Mouse (Mus musculus) forebrain, embryonic 12.5 days (tissue): Measurements from ENCODE around the gene Smim27. TPM values are rescaled to one million over a fixed set of nuclear protein-coding genes. Genes with fewer than 3 reads are reported as not detected.

ENCODE experiments used
- ATAC-seq: fragments of 200-750 bp; cut with Nextera tagmentation; 2 replicates; pipeline ENCODE4 v1.8.0; 2017; ENCODE audit warnings: moderate TSS enrichment; ENCODE audit not compliant: low FRiP score
- H3K27ac ChIP-seq: fragments of 300-500 bp; sonication (generic); 2 replicates; pipeline ENCODE4 v1.5.1; 2016; ENCODE audit warnings: mild to moderate bottlenecking
- H3K27me3 ChIP-seq: fragments of 300-500 bp; sonication (generic); 2 replicates; pipeline ENCODE4 v1.6.1; 2016; ENCODE audit warnings: mild to moderate bottlenecking
- H3K36me3 ChIP-seq: fragments of 300-500 bp; sonication (generic); replicated peaks from 2 replicates; pipeline ENCODE4 v1.6.1; 2016; ENCODE audit warnings: mild to moderate bottlenecking
- H3K4me1 ChIP-seq: fragments of 300-500 bp; sonication (generic); 2 replicates; pipeline ENCODE4 v1.6.1; 2016
- H3K4me2 ChIP-seq: fragments of 300-500 bp; sonication (generic); 2 replicates; pipeline ENCODE4 v1.6.1; 2016; ENCODE audit warnings: mild to moderate bottlenecking, moderate library complexity
- H3K4me3 ChIP-seq: fragments of 300-500 bp; sonication (generic); replicated peaks from 2 replicates; pipeline ENCODE4 v1.5.1; 2016; ENCODE audit warnings: mild to moderate bottlenecking
- H3K9ac ChIP-seq: fragments of 300-500 bp; sonication (generic); 2 replicates; pipeline ENCODE4 v1.6.1; 2016; ENCODE audit warnings: mild to moderate bottlenecking
- H3K9me3 ChIP-seq: fragments of 300-500 bp; sonication (generic); 2 replicates; pipeline ENCODE4 v1.6.1; 2016
- WGBS: fragments of 180-500 bp; shearing (Covaris S2); methylation state at CpG from one replicate; pipeline ENCODE4 v1.1.7; 2016; 5-methylcytosine and 5-hydroxymethylcytosine counted together
- polyA plus RNA-seq: library from polyadenylated mRNA; unstranded; fragments of >200 nt; fragmentation: Nextera tagmentation; extraction: Ambion mirVana; gene quantifications from 2 replicates; pipeline ENCODE4 v1.2.1, GENCODE M21; 2016

Smim27 gene
- polyA plus RNA-seq, 1 experiment from 2014 or later: 32.7 TPM

- H3K36me3 ChIP-seq: no peaks in the 10 kb centered on the region
- peak overlapping the region; percentile 79 for H3K4me2 ChIP-seq
- no peak overlapping the region for H3K27ac ChIP-seq
- H3K9me3 ChIP-seq: no peaks in the 10 kb centered on the region
- H3K9ac ChIP-seq: peak overlapping the region; percentile 59
- peaks cover 15% of the 10 kb centered on the region for H3K4me1 ChIP-seq
- H3K4me3 ChIP-seq: peak overlapping the region; percentile 48
- peak; percentile 27; the same call in 1 of the 2 replicates for ATAC-seq
- under 1% methylated on average over 17 of the region's 17 CpGs for WGBS
- no peaks in the 10 kb centered on the region for H3K27me3 ChIP-seq
These were observed 30.6 kb upstream of the Smim27 start for GRCm38 (mm10) chr4:40238483-40239408.

GRCm38 (mm10) chr4:40239409-40240271 is 29.7 kb upstream of the Smim27 start, which contains the start of gene Ddx58:
TSS of gene Ddx58 (minus strand) at chr4:40239828.
- no peak within 1 kb of the TSS for H3K27ac ChIP-seq
- H3K4me3 ChIP-seq: peak within 1 kb of the TSS; percentile 48
- peaks cover 15% of the 10 kb centered on the region for H3K4me1 ChIP-seq
- peak within 1 kb of the TSS; percentile 59 for H3K9ac ChIP-seq
- WGBS: 6% methylated on average over 31 of the region's 35 CpGs
- H3K9me3 ChIP-seq: no peaks in the 10 kb centered on the region
- peak; percentile 58 for ATAC-seq
- H3K27me3 ChIP-seq: no peaks in the 10 kb centered on the region
- H3K36me3 ChIP-seq: no peaks in the 10 kb centered on the region
- peak within 1 kb of the TSS; percentile 79 for H3K4me2 ChIP-seq

- 52% methylated on average over 5 of the region's 5 CpGs for WGBS
- Histone ChIP-seq H3K4me3 (peak overlapping the region; percentile 48), H3K9ac (peak overlapping the region; percentile 59; the same call in 1 of the 2 replicates), H3K4me1 (peaks cover 15% of the 10 kb centered on the region), H3K9me3 (no peaks in the 10 kb centered on the region), H3K4me2 (peak overlapping the region; percentile 79), H3K27me3 (no peaks in the 10 kb centered on the region), H3K36me3 (no peaks in the 10 kb centered on the region), H3K27ac (no peak overlapping the region)
- peak; percentile 9; the same call in 1 of the 2 replicates for ATAC-seq
These were observed 29.1 kb upstream of the Smim27 start for GRCm38 (mm10) chr4:40240272-40240744.

GRCm38 (mm10) chr4:40241928-40242327 is 27.5 kb upstream of the Smim27 start:
- H3K9me3 ChIP-seq: no peaks in the 10 kb centered on the region
- no peak overlapping the region for H3K27ac ChIP-seq
- H3K4me2 ChIP-seq: no peak overlapping the region
- no peak overlapping the region for H3K4me3 ChIP-seq
- H3K36me3 ChIP-seq: no peaks in the 10 kb centered on the region
- H3K9ac ChIP-seq: no peak overlapping the region
- H3K4me1 ChIP-seq: peaks cover 15% of the 10 kb centered on the region
- no peak for ATAC-seq
- no peaks in the 10 kb centered on the region for H3K27me3 ChIP-seq
- WGBS: 56% methylated on average over 6 of the region's 6 CpGs

GRCm38 (mm10) chr4:40243006-40243405 is 26.4 kb upstream of the Smim27 start:
- Histone ChIP-seq H3K4me1 (peaks cover 15% of the 10 kb centered on the region), H3K36me3 (no peaks in the 10 kb centered on the region), H3K4me3 (no peak overlapping the region), H3K9ac (no peak overlapping the region), H3K9me3 (no peaks in the 10 kb centered on the region), H3K27me3 (no peaks in the 10 kb centered on the region), H3K27ac (no peak overlapping the region), H3K4me2 (no peak overlapping the region)
- WGBS: 79% methylated on average over 4 of the region's 4 CpGs
- no peak for ATAC-seq

GRCm38 (mm10) chr4:40244035-40244434 is 25.3 kb upstream of the Smim27 start:
- 92% methylated on average over 8 of the region's 8 CpGs for WGBS
- no peak overlapping the region for H3K4me3 ChIP-seq
- no peak for ATAC-seq

GRCm38 (mm10) chr4:40250984-40251383 is 18.4 kb upstream of the Smim27 start:
- H3K9ac ChIP-seq: no peak overlapping the region
- H3K4me2 ChIP-seq: no peak overlapping the region
- no peak overlapping the region for H3K27ac ChIP-seq
- no peak for ATAC-seq
- WGBS: 97% methylated on average over 5 of the region's 5 CpGs
- no peaks in the 10 kb centered on the region for H3K4me1 ChIP-seq
- no peaks in the 10 kb centered on the region for H3K9me3 ChIP-seq
- no peaks in the 10 kb centered on the region for H3K36me3 ChIP-seq
- H3K4me3 ChIP-seq: no peak overlapping the region
- H3K27me3 ChIP-seq: no peaks in the 10 kb centered on the region

More at GRCm38 (mm10) chr4:40244035-40244434, 25.3 kb upstream of the Smim27 start:
- Histone ChIP-seq H3K4me2 (no peak overlapping the region), H3K4me1 (peaks cover 10% of the 10 kb centered on the region), H3K9me3 (no peaks in the 10 kb centered on the region), H3K27ac (no peak overlapping the region), H3K9ac (no peak overlapping the region), H3K36me3 (no peaks in the 10 kb centered on the region), H3K27me3 (no peaks in the 10 kb centered on the region)

- 69% methylated on average over 2 of the region's 2 CpGs for WGBS
- no peaks in the 10 kb centered on the region for H3K9me3 ChIP-seq
- ATAC-seq: no peak
These were observed 15.6 kb upstream of the Smim27 start for GRCm38 (mm10) chr4:40253766-40254165.

GRCm38 (mm10) chr4:40254385-40255103 is 14.8 kb upstream of the Smim27 start:
- no peaks in the 10 kb centered on the region for H3K27me3 ChIP-seq
- ATAC-seq: no peak
- H3K4me3 ChIP-seq: no peak overlapping the region
- no peaks in the 10 kb centered on the region for H3K4me1 ChIP-seq
- no peak overlapping the region for H3K27ac ChIP-seq
- peaks cover 19% of the 10 kb centered on the region for H3K36me3 ChIP-seq
- no peaks in the 10 kb centered on the region for H3K9me3 ChIP-seq
- H3K9ac ChIP-seq: no peak overlapping the region
- H3K4me2 ChIP-seq: no peak overlapping the region
- 87% methylated on average over 8 of the region's 8 CpGs for WGBS

More at GRCm38 (mm10) chr4:40253766-40254165, 15.6 kb upstream of the Smim27 start:
- H3K4me2 ChIP-seq: no peak overlapping the region
- H3K4me3 ChIP-seq: no peak overlapping the region
- H3K9ac ChIP-seq: no peak overlapping the region
- H3K27me3 ChIP-seq: no peaks in the 10 kb centered on the region
- no peak overlapping the region for H3K27ac ChIP-seq
- no peaks in the 10 kb centered on the region for H3K4me1 ChIP-seq
- H3K36me3 ChIP-seq: peaks cover 12% of the 10 kb centered on the region

GRCm38 (mm10) chr4:40264321-40264720 is 5.1 kb upstream of the Smim27 start:
- ATAC-seq: no peak
- no peak overlapping the region for H3K4me2 ChIP-seq
- H3K27ac ChIP-seq: no peak overlapping the region
- 89% methylated on average over 1 of the region's 1 CpGs for WGBS
- H3K9me3 ChIP-seq: no peaks in the 10 kb centered on the region
- H3K27me3 ChIP-seq: no peaks in the 10 kb centered on the region
- H3K4me3 ChIP-seq: no peak overlapping the region
- H3K36me3 ChIP-seq: peaks cover 51% of the 10 kb centered on the region
- H3K4me1 ChIP-seq: peaks cover 18% of the 10 kb centered on the region
- no peak overlapping the region for H3K9ac ChIP-seq

GRCm38 (mm10) chr4:40267681-40268080 is 1.7 kb upstream of the Smim27 start:
- no peaks in the 10 kb centered on the region for H3K27me3 ChIP-seq
- H3K27ac ChIP-seq: peak overlapping the region; percentile 97
- no peak for ATAC-seq
- H3K9me3 ChIP-seq: no peaks in the 10 kb centered on the region
- WGBS: 70% methylated on average over 7 of the region's 7 CpGs
- peak overlapping the region; percentile 89 for H3K9ac ChIP-seq
- H3K4me2 ChIP-seq: peak overlapping the region; percentile 89
- H3K4me3 ChIP-seq: peak overlapping the region; percentile 71
- peaks cover 24% of the 10 kb centered on the region for H3K4me1 ChIP-seq
- peaks cover 21% of the 10 kb centered on the region for H3K36me3 ChIP-seq
